Mouse (Mus musculus) hindbrain, embryonic 12.5 days (tissue): ENCODE data around the gene Tapbp. TPM values are rescaled to one million over a fixed set of nuclear protein-coding genes. Genes with fewer than 3 reads are reported as not detected.

Source experiments
- ATAC-seq: fragments of 200-750 bp; cut with Nextera tagmentation; 2 replicates; pipeline ENCODE4 v1.8.0; 2017; ENCODE audit warnings: moderate TSS enrichment; ENCODE audit not compliant: low FRiP score
- H3K27ac ChIP-seq: fragments of 300-500 bp; sonication (generic); 2 replicates; pipeline ENCODE4 v1.5.1; 2016; ENCODE audit warnings: mild to moderate bottlenecking
- H3K27me3 ChIP-seq: fragments of 300-500 bp; sonication (generic); 2 replicates; pipeline ENCODE4 v1.6.1; 2016; ENCODE audit warnings: mild to moderate bottlenecking
- H3K36me3 ChIP-seq: fragments of 300-500 bp; sonication (generic); 2 replicates; pipeline ENCODE4 v1.6.1; 2016; ENCODE audit warnings: mild to moderate bottlenecking
- H3K4me1 ChIP-seq: fragments of 300-500 bp; sonication (generic); 2 replicates; pipeline ENCODE4 v1.6.1; 2016
- H3K4me2 ChIP-seq: fragments of 300-500 bp; sonication (generic); replicated peaks from 2 replicates; pipeline ENCODE4 v1.6.1; 2016; ENCODE audit warnings: mild to moderate bottlenecking
- H3K4me3 ChIP-seq: fragments of 300-500 bp; sonication (generic); 2 replicates; pipeline ENCODE4 v1.5.1; 2016; ENCODE audit warnings: mild to moderate bottlenecking
- H3K9ac ChIP-seq: fragments of 300-500 bp; sonication (generic); 2 replicates; pipeline ENCODE4 v1.6.1; 2016; ENCODE audit warnings: mild to moderate bottlenecking, moderate library complexity
- H3K9me3 ChIP-seq: fragments of 300-500 bp; sonication (generic); replicated peaks from 2 replicates; pipeline ENCODE4 v1.6.1; 2016; ENCODE audit warnings: mild to moderate bottlenecking
- WGBS: fragments of 180-500 bp; shearing (Covaris S2); methylation state at CpG from one replicate; pipeline ENCODE4 v1.1.7; 2016; 5-methylcytosine and 5-hydroxymethylcytosine counted together
- polyA plus RNA-seq: library from polyadenylated mRNA; unstranded; fragments of >200 nt; fragmentation: Nextera tagmentation; extraction: Ambion mirVana; gene quantifications from 2 replicates; pipeline ENCODE4 v1.2.1, GENCODE M21; 2016

Gene Tapbp
- polyA plus RNA-seq, 1 experiment from 2014 or later: 27.6 TPM

- Histone ChIP-seq H3K9ac (peak overlapping the region; percentile 98), H3K4me3 (peak overlapping the region; percentile 94), H3K9me3 (no peaks in the 10 kb centered on the region), H3K36me3 (peaks cover 46% of the 10 kb centered on the region), H3K4me2 (peak overlapping the region; percentile 73), H3K27ac (peak overlapping the region; percentile 88), H3K27me3 (no peaks in the 10 kb centered on the region), H3K4me1 (peaks cover 58% of the 10 kb centered on the region)
- WGBS: 1% methylated on average over 33 of the region's 33 CpGs
- no peak; the same call in none of the 2 replicates for ATAC-seq
Measured at GRCm38 (mm10) chr17:33954646-33955554, 39.2 kb downstream of the Tapbp start.

GRCm38 (mm10) chr17:33955555-33956214, 40.0 kb downstream of the Tapbp start, which contains the start of the genes Vps52 and Rps18:
Gene Vps52 (plus strand): TSS chr17:33955812.
Gene Rps18 (minus strand): TSS chr17:33956001.
- H3K4me3 ChIP-seq: peak within 1 kb of the TSS; percentile 94
- WGBS: under 1% methylated on average over 49 of the region's 50 CpGs
- H3K9ac ChIP-seq: peak within 1 kb of the TSS; percentile 98
- peaks cover 50% of the 10 kb centered on the region for H3K4me1 ChIP-seq
- no peaks in the 10 kb centered on the region for H3K27me3 ChIP-seq
- H3K36me3 ChIP-seq: peaks cover 54% of the 10 kb centered on the region
- peak; percentile 88 for ATAC-seq
- no peaks in the 10 kb centered on the region for H3K9me3 ChIP-seq
- H3K4me2 ChIP-seq: peak within 1 kb of the TSS; percentile 73
- peak within 1 kb of the TSS; percentile 88 for H3K27ac ChIP-seq

- Histone ChIP-seq H3K9me3 (no peaks in the 10 kb centered on the region), H3K9ac (peak overlapping the region; percentile 71), H3K4me3 (peak overlapping the region; percentile 94), H3K4me1 (peaks cover 44% of the 10 kb centered on the region), H3K36me3 (peaks cover 60% of the 10 kb centered on the region), H3K27me3 (no peaks in the 10 kb centered on the region), H3K27ac (peak overlapping the region; percentile 87), H3K4me2 (peak overlapping the region; percentile 73)
- ATAC-seq: no peak
- 9% methylated on average over 10 of the region's 10 CpGs for WGBS
Measured at GRCm38 (mm10) chr17:33956336-33956735, 40.6 kb downstream of the Tapbp start.

DNA sequence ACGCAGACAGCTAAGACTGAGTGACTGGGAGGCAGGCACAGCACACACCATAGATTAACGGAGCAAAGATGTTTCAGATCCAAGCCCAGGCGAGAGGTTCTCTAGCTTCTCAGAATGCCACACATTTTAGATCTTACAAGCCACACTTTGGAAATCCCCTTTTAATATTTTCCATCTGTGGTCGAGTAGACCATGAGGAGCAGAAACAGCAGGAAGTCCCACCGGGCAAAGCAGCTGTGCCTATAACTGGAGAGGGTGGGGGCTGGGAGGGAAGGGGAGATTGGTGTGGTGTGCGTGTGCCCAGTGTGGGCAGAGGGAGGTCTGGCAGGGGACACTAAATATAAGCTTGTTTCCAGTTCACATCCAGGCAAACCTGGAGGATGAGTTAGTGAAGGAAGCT, 41.8 kb downstream of the Tapbp start:
- no peak for ATAC-seq
- H3K4me3 ChIP-seq: no peak overlapping the region
- 84% methylated on average over 6 of the region's 6 CpGs for WGBS
- H3K9me3 ChIP-seq: no peaks in the 10 kb centered on the region
- no peak overlapping the region for H3K27ac ChIP-seq
- H3K9ac ChIP-seq: no peak overlapping the region
- H3K4me2 ChIP-seq: no peak overlapping the region
- peaks cover 34% of the 10 kb centered on the region for H3K4me1 ChIP-seq
- H3K36me3 ChIP-seq: peaks cover 61% of the 10 kb centered on the region
- no peaks in the 10 kb centered on the region for H3K27me3 ChIP-seq

DNA sequence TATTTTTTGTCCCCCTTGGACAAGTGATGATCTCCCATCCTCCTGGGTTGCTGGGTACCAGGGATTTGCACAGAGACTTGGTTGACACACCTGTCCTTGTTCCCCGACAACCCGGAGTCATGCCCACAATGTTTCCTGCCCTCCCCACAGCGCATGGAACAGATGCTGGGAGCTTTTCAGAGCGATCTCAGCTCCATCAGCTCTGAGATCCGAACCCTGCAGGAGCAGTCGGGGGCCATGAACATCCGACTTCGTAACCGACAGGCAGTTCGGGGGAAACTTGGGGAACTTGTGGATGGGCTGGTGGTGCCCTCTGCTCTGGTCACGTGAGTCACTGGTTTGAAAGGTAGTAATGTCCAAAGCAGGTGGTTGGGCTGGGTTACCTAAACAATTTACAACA, 42.8 kb downstream of the Tapbp start:
- Histone ChIP-seq H3K4me3 (no peak overlapping the region), H3K27ac (no peak overlapping the region), H3K36me3 (peaks cover 61% of the 10 kb centered on the region), H3K9me3 (no peaks in the 10 kb centered on the region), H3K27me3 (no peaks in the 10 kb centered on the region), H3K9ac (no peak overlapping the region), H3K4me1 (peaks cover 24% of the 10 kb centered on the region), H3K4me2 (no peak overlapping the region)
- ATAC-seq: no peak
- 94% methylated on average over 11 of the region's 11 CpGs for WGBS

- peaks cover 61% of the 10 kb centered on the region for H3K36me3 ChIP-seq
- H3K27ac ChIP-seq: no peak overlapping the region
- WGBS: 94% methylated on average over 13 of the region's 13 CpGs
- no peaks in the 10 kb centered on the region for H3K27me3 ChIP-seq
- no peaks in the 10 kb centered on the region for H3K9me3 ChIP-seq
- no peak overlapping the region for H3K9ac ChIP-seq
- H3K4me1 ChIP-seq: peaks cover 18% of the 10 kb centered on the region
- ATAC-seq: no peak
- no peak overlapping the region for H3K4me3 ChIP-seq
- H3K4me2 ChIP-seq: no peak overlapping the region
Measured at GRCm38 (mm10) chr17:33959135-33959534, 43.4 kb downstream of the Tapbp start.

DNA sequence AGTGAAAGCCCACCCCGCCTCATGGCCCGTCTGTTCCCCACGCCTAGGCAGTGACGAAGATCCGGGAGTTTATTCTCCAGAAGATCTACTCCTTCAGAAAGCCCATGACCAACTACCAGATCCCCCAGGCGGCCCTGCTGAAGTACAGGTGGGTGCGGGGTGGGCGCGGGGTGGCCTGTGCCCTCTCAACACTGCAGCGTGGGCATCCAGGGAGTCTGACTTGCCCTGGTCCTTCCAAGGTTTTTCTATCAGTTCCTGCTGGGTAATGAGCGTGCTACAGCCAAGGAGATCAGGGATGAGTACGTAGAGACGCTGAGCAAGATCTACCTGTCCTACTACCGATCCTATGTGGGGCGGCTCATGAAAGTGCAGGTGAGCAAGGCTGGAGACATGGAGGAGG, 44.2 kb downstream of the Tapbp start:
- no peak overlapping the region for H3K4me3 ChIP-seq
- peaks cover 10% of the 10 kb centered on the region for H3K4me1 ChIP-seq
- no peaks in the 10 kb centered on the region for H3K9me3 ChIP-seq
- peaks cover 62% of the 10 kb centered on the region for H3K36me3 ChIP-seq
- no peak overlapping the region for H3K4me2 ChIP-seq
- 94% methylated on average over 15 of the region's 15 CpGs for WGBS
- no peak overlapping the region for H3K9ac ChIP-seq
- ATAC-seq: no peak
- H3K27ac ChIP-seq: no peak overlapping the region
- no peaks in the 10 kb centered on the region for H3K27me3 ChIP-seq

DNA sequence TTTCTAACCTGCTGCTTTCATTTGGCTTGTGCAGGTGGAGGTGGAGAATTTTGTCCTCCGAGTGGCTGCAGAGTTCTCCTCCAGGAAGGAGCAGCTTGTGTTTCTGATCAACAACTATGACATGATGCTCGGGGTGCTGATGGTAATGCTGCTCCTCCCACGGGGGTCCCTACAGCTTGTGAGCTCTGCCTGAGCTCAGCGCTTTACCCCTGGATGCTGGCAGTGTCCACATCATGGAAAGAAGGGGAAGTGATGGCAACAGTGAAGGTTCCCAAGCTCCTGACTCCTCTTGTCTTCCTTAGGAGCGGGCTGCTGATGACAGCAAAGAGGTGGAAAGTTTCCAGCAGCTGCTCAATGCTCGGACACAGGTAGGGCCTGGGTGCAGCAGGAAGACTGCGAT, 47.2 kb downstream of the Tapbp start:
- ATAC-seq: no peak
- peaks cover 80% of the 10 kb centered on the region for H3K36me3 ChIP-seq
- no peaks in the 10 kb centered on the region; the same call in 1 of the 2 replicates for H3K4me1 ChIP-seq
- H3K4me2 ChIP-seq: no peak overlapping the region
- no peaks in the 10 kb centered on the region for H3K27me3 ChIP-seq
- WGBS: 87% methylated on average over 7 of the region's 7 CpGs
- no peak overlapping the region for H3K4me3 ChIP-seq
- no peak overlapping the region for H3K9ac ChIP-seq
- H3K9me3 ChIP-seq: no peaks in the 10 kb centered on the region
- no peak overlapping the region for H3K27ac ChIP-seq

GRCm38 (mm10) chr17:33965082-33965845, 49.6 kb downstream of the Tapbp start:
- WGBS: 92% methylated on average over 17 of the region's 17 CpGs
- Histone ChIP-seq H3K4me2 (no peak overlapping the region), H3K4me3 (no peak overlapping the region), H3K27ac (no peak overlapping the region), H3K27me3 (no peaks in the 10 kb centered on the region), H3K9me3 (0 out of 2 replicates have a peak, but pooled peaks cover 5% of the 10 kb centered on the region), H3K4me1 (no peaks in the 10 kb centered on the region), H3K36me3 (peaks cover 59% of the 10 kb centered on the region), H3K9ac (no peak overlapping the region)
- no peak for ATAC-seq

DNA sequence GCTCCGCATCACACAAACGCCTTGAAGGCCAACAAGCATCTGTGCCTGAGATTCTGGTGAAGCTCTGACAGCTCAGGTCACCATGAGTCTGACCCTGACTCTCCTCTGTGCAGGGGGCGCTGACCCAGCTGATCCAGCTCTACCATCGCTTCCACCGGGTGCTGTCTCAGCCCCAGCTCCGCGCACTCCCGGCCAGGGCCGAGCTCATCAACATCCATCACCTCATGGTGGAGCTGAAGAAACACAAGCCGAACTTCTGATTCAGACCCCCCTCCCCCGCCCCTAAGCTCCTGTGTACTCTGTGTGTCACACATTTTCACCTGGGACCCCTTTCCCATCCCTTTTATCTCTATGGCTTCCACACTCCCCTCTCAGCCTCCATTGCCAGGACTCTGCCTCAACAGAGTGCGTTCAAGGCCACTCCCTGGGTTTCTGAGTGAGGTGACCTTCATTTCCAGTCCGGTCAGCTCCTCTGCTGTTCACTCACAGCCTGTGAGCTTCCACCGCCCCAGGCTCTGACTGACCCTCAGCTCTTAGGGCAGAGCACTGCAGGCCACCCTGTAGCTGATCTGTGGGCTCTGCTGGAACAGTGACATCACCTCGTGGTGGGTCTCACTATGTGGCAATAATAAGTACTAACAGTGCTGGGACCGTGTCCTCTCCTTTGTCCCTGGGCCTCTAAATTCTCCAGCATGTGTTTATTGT, 50.3 kb downstream of the Tapbp start:
- H3K27ac ChIP-seq: no peak overlapping the region; the same call in 1 of the 2 replicates
- H3K27me3 ChIP-seq: no peaks in the 10 kb centered on the region
- 0 out of 2 replicates have a peak, but pooled peaks cover 5% of the 10 kb centered on the region for H3K9me3 ChIP-seq
- no peak overlapping the region for H3K4me3 ChIP-seq
- H3K4me2 ChIP-seq: no peak overlapping the region
- peaks cover 52% of the 10 kb centered on the region for H3K36me3 ChIP-seq
- no peaks in the 10 kb centered on the region for H3K4me1 ChIP-seq
- no peak for ATAC-seq
- WGBS: 88% methylated on average over 16 of the region's 16 CpGs
- no peak overlapping the region for H3K9ac ChIP-seq

- 2% methylated on average over 9 of the region's 9 CpGs for WGBS
- Histone ChIP-seq H3K4me3 (no peak overlapping the region), H3K27ac (no peak overlapping the region), H3K27me3 (peaks cover 11% of the 10 kb centered on the region; the same call in 1 of the 2 replicates), H3K4me2 (no peak overlapping the region), H3K4me1 (no peaks in the 10 kb centered on the region), H3K9me3 (0 out of 2 replicates have a peak, but pooled peaks cover 5% of the 10 kb centered on the region), H3K9ac (no peak overlapping the region), H3K36me3 (peaks cover 28% of the 10 kb centered on the region)
- ATAC-seq: peak; percentile 77; the same call in 1 of the 2 replicates
Measured at GRCm38 (mm10) chr17:33968489-33968888, 52.8 kb downstream of the Tapbp start.
